Mouse (Mus musculus) liver, adult 2 months (tissue): ENCODE results near the gene Insrr.

Experiments
- CTCF ChIP-seq: fragments of 200-500 bp; IDR thresholded peaks from 2 replicates; pipeline ENCODE4 v1.5.1; 2011; ENCODE audit warnings: low read depth, low read length, control low read depth
- POLR2A ChIP-seq: fragments of 200-500 bp; IDR thresholded peaks from 2 replicates; pipeline ENCODE4 v1.6.1; 2011; ENCODE audit warnings: low read length, control low read depth; ENCODE audit not compliant: insufficient read depth; ENCODE audit errors: extremely low read depth

DNA sequence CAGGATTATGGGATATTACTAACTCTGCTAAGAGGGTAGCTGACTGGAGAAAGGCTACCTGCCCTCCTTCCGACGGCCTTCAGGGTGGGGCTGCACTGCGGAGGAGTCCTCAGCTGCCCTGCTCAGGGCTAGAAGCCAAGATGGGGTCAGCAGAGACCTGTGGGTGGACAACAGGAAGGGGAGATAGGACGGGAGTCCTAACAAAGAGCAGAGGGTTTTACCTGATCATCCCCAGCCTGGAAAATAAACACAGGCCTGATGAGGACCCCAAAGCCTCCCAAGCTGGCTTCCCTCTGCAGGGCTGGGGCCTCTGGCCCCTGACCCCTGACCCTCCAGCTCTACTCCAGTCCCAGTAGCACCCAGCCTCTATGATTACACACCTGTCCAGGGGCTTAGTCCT, 33.5 kb upstream of the Insrr start:
- TF ChIP-seq CTCF = no peak
- TF ChIP-seq POLR2A = no peak
